Mouse (Mus musculus): ENCODE data around the gene Celf3. TPM values are rescaled to one million over a fixed set of nuclear protein-coding genes. Genes with fewer than 3 reads are reported as not detected.
A peak's percentile ranks its signal among the peaks of the same experiment; 100 is the strongest.

The Celf3 gene
- total RNA-seq, 4 experiments from 2014 or later = 0.12 TPM; not detected in 3

DNA sequence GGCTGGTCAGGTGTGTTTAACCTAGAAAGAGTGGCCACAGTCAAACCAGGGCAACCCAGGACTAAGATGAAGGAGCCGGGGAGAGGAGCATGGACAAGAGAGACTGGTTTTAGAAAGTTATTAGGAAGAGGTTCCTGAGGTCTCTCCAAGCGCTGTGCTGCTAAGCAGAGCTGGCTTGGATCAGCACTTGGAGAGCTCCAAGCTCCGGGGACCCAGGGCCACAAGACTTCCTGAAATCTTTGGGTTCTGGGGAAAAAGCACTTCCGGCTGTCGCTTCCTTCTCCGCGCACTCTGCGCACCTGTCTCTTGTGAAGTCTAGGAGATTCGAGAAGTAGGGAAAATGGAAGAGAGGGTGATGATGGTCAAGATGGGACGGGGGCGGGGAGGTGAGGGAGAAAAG is 1.5 kb downstream of the Celf3 start:
- no peak for DNase-seq (ENCODE audit: low spot score)

DNA sequence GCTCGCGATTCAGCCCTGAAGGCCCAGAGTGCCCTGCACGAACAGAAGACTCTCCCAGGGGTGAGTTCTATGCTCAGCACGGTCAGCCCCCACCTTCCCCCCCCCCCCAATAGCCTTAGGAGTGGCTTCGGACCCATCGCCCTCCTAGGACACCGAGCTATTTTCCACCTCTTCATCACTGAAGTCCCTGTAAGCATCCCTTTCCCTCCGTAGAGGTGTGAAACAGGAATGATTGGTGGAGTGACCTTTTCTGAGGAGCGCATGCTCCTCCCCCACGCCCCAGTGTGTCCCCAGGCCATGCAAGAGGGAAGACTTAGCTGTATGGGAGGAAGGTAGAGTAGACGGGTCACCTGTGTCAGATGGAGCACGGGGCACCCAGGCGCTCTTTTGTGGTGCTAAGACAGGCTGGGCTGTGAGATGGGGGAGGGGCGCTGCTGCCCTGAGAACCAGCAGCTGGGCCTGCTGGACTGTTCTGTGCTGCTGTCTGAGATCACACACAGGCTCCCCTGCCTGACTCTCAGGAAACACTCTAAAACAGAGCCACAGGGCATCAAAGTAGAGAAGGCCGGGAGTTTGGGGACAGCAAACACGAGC is 2.3 kb downstream of the Celf3 start, which contains the start of gene Riiad1:
Gene Riiad1, minus strand, starts transcription at position 51 of the 594 bp plus-strand sequence.
- DNase-seq (ENCODE audit: low spot score) = no peak

DNA sequence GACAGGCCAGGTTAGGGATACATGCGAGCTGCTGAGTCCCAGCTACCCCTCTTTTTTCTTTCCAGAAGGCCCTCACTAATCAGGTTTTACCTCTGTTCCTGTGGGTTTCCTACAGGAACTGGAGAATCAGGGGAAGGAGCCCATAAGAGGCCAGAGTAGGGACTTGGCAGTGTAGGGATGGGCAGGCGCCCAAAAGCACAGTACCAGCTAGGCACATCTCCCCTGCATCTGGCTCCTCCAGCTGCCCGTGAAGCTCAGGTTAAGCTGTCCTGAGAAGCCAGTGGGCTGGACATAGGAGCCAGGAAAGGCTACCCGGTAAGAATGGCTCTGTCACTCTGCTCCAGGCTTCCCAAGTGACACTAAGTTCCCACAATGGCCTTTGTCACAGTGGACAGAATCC is 3.3 kb downstream of the Celf3 start:
- no peak for DNase-seq (ENCODE audit: low spot score)

DNA sequence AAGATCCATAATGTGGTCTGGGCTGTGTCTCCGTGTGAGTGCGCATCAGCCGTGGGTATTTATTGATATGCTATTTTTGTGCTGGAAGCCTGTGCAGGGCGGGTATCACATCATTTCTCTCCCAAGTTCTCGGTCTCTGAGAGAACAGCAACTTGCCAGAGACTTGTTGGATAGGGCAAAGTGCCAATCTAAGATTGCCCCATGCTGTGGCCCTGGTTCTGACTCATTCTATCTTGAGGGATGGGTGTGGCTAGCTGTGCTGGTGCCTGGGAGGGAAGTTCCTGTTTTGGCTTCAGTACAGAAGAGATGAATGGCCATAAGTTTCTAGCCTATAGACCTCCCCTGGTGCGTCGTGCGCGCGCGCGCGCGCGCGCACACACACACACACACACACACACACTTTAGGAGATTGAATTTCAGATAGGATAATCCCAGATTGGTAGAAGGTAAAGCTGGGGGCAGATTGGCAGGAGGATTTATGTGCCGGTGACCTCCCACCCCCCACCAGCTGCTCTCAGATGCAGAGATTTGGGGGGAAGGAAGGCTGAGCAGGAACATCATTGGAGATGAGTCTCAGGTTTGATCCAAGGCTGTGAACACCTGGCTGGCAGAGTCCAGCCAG is 4.8 kb downstream of the Celf3 start:
- peak; percentile 16 for DNase-seq (ENCODE audit: low spot score)

DNA sequence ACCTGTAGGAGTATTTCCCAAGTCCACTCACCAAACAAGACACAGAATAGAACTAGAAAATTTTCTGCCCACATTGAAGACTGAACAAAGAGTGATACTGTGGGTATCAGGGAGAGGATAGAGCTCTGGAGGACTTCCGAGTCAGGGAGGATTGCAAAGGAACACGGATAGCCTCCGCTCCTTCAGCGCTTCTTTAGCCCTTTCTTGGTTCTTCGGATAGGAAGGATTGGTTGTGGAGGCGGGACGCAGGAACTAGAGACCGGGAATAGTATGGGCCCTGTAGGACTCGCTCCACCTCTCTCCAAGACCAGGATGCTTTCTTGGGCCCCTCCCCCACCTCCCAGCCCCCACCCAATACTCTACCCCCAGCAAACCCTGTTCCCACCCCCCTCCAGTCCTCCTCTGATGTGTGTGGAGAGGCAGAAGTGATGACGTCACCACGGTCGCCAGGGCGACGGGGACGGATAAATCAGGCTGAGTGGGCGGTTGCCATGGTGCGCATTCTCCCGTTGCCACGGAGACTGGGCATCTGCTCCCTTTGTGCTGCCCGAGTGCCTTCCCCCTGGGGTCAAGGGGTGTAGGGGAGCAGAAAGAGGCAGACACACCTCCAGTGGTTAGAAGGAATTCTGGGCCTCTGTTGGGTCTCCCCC is 5.8 kb downstream of the Celf3 start:
- no peak for DNase-seq (ENCODE audit: low spot score)

DNA sequence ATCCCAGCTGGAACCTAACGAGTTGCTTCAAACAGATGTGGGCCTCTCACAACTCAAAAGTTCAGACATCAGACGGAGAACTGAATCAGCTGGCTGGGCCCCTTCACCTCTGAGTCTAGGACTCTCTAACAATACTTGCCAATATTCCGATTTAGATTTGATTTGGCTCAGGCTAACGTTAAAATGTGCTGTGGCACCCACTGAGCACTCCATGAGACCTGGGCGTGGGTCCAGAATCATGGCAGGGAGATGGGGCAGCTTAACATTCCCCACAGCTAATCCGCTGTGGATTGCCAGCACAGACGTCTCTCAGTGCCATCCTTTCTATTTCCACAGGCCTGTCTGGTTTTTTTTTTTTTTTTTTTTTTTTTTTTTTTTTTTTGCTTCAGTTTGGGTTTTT is 7.8 kb downstream of the Celf3 start:
- DNase-seq (ENCODE audit: low spot score) = no peak

DNA sequence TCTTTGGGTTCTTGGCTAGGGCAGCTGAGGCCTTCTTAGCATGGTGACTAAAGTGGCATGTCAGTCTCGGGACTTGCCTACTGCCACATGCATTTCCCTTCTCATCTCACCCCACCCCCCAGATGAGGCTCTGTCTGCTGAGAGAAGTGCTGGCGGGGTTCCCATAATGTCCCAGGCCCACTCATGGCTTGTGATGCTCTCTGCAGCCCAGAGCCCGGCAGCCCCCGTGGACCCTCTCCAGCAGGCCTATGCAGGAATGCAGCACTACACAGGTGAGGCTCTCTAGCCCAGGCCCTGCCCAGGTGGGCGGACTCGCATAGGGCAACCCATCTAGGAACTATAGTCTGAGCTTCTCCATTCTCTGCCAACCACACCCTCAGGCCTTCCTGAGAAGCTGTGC is 9.5 kb downstream of the Celf3 start:
- DNase-seq (ENCODE audit: low spot score) = no peak

DNA sequence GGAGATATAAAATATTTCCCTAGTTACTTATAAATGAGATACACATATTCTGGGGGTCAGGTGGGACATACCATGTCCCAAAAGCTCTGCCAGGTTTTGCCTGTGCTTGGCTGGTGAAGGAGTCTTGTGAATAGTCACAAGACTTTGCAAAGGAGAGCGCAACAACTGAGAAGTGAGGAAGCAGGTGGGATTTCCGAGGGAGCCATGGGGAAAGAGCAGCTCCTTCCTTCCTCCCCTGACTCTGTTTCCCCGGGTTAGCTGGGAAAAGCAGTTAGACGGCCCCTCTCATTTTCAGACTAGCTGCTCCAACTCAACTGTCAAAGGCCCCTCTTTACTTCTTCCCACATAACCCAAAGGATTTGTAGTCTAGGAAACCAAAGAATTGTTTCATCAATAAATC is 19.1 kb downstream of the Celf3 start:
- DNase-seq (ENCODE audit: low spot score) = no peak

DNA sequence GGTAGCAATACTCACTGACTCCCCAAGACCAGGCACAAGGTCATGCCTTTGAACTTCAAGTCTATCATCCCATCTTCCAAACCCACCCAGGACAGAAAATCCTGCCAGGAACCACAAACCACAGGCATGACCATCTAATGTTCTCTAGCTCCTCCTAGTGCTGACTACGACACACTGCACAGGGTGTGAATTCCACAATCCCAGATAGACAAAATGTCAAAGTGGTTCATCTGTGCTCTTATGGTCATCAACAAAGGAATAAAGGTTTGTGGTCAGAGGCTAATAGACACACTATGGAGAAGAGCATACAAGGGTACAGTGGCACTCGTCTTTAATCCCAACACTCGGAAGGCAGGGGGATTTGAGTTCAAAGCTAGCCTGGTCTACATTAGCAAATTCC is 24.1 kb downstream of the Celf3 start:
- DNase-seq (ENCODE audit: low spot score) = peak; percentile 11

DNA sequence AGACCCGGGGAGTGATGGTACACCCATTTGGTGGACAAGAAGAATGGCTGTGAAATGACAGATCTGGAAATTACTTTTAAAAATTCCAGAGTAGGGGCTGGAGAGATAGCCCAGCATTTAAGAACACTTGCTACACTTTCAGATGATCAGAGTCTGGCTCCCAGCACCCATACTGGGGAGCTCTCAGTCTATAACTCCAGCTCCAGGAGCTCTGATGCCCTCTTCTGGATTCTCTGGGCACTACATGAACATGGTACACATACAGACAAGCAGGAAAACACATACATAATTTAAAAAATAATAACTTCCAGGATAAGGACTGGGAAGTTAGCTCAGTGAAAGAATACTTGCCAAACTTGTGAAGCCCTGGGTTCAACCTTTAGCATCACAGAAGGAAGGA is 28.6 kb downstream of the Celf3 start:
- no peak for DNase-seq (ENCODE audit: low spot score)

DNA sequence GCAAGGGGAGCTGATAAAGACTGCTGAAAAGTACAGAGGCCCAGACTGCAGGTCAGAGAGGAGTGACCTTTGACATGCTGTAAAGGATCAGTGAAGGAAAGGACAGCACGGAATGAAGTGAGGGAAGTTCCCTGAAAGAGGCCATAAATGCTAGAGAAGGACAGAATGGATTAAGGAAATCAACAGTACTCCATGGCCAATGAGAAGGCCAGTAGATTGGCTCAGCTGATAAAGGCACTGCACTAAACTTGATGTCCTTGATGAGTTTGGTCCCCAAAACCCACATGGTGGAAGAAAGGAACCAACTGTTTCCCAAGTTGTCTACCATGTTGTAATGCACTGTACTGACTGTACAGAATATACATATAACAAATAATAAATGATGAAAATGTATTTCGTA is 48.6 kb downstream of the Celf3 start:
- no peak for DNase-seq (ENCODE audit: low spot score)

DNA sequence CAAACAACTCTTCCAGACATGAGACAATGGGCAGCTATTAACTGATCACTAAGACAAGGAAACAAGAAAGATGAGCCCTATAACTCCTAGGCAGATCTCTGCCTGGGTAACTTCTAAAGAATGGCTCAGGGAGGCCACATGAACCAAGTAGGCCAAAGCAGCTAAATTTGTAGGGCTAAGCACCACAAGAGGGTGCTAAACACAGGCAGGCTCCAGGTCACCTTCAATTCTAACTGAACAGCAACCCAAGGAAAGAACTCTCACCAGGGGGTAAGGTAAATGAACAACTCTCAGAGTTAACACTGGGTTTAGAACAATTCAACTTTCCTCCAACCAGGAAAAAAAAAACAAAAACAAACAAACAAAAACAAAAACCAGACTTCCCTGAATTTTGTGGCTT is 55.9 kb downstream of the Celf3 start:
- DNase-seq (ENCODE audit: low spot score) = peak; percentile 24

DNA sequence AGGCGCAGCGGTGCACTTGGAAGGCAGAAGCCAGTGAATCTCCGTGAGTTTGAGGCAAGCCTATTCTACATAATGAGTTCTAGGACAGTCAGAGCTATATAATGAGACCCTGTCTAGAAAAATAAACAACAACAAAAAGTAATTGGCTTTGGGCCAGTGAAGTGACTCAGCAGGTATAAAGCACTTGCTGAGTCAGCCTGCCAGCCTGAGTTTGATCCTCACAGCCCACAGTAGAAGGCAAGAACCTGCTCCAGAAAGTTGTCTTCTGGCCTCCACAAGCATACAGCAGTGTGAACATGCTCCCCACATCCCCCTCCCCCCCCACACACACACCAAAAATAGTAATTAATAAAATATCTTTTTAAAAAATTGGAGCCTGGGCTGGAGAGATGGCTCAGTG is 59.1 kb downstream of the Celf3 start:
- no peak for DNase-seq (ENCODE audit: low spot score)

Other genes starting within 250 kb of the Celf3 start
- not detected for gene Gm4778, start 214.3 kb upstream of the Celf3 start, total RNA-seq (2022)
- gene Them4, start 168.2 kb upstream of the Celf3 start, total RNA-seq (2022) = 10 to 100 TPM; 13.2 to 15.4 (median 14.2) TPM
- not detected for gene Them5, start 136.2 kb upstream of the Celf3 start, total RNA-seq (2022)
- under 1 TPM in 2 of 4 experiments, not detected in 2; 0.31 to 0.46 TPM for gene C2cd4d, start 115.9 kb upstream of the Celf3 start, total RNA-seq (2022)
- 10 to 100 TPM; 36.3 to 53.0 (median 47.2) TPM for gene Rorc, start 105.5 kb upstream of the Celf3 start, total RNA-seq (2022)
- under 1 TPM in 3 of 4 experiments, not detected in 1; 0.14 to 0.37 (median 0.17) TPM for gene Lingo4, start 79.8 kb upstream of the Celf3 start, total RNA-seq (2022)
- 1 to 10 TPM; 4.5 to 7.0 (median 6.1) TPM for gene Tdrkh, start 65.0 kb upstream of the Celf3 start, total RNA-seq (2022)
- 10 to 100 TPM; 57.4 to 69.0 (median 61.9) TPM for gene Mrpl9, start 35.0 kb upstream of the Celf3 start, total RNA-seq (2022)
- under 1 TPM in 1 of 4 experiments, not detected in 3; 0.41 TPM for gene Oaz3, start 34.4 kb upstream of the Celf3 start, total RNA-seq (2022)
- gene Riiad1, start 2.0 kb downstream of the Celf3 start, total RNA-seq (2022) = 1 to 10 TPM in 3 of 4 experiments, under 1 TPM in 1; 0.95 to 2.1 (median 1.1) TPM
- 10 to 100 TPM; 24.8 to 29.0 (median 27.0) TPM for gene Snx27, start 104.4 kb downstream of the Celf3 start, total RNA-seq (2022)
- gene Gm10972, start 164.8 kb downstream of the Celf3 start, total RNA-seq (2022) = not detected
- 1 to 10 TPM; 2.1 to 3.5 (median 2.4) TPM for gene Tuft1, start 180.6 kb downstream of the Celf3 start, total RNA-seq (2022)
- 10 to 100 TPM; 14.7 to 17.5 (median 15.4) TPM for gene Selenbp2, start 215.3 kb downstream of the Celf3 start, total RNA-seq (2022)

All from heart, adult 8-10 months (tissue).